Mouse (Mus musculus): ENCODE measurements at regions not wholly inside any gene's neighbourhood (a gene's known extent, or its start where the extent isn't known, plus 50 kb on each side); places are given as distances from the start of the nearest gene placed in this dataset.
"Not testable (repeated sequence)": the region's sequence is repeated elsewhere in the genome, so short reads cannot be mapped to it uniquely, and the experiment has no call there.

- intact Hi-C loops (cut with DNase I) = no loop called here
- no peak for DNase-seq (ENCODE audit: low spot score in 2 of 2)
Measured at GRCm38 (mm10) chr15:93096335-93096734, 178.6 kb downstream of the Gxylt1 start.

- no peak for DNase-seq (ENCODE audit: low spot score in 2 of 2)
- intact Hi-C loops (cut with DNase I) = no loop called here
Measured at GRCm38 (mm10) chr15:93095224-93095623, 179.8 kb downstream of the Gxylt1 start.

GRCm38 (mm10) chr15:93094202-93095135 lies 180.5 kb downstream of the Gxylt1 start:
- DNase-seq (ENCODE audit: low spot score in 2 of 2) = no peak
- intact Hi-C loops (cut with DNase I) = no loop called here

GRCm38 (mm10) chr15:93091396-93091795 lies 183.6 kb downstream of the Gxylt1 start:
- DNase-seq (ENCODE audit: low spot score in 2 of 2) = no peak
- intact Hi-C loops (cut with DNase I) = no loop called here

GRCm38 (mm10) chr15:93089347-93089746 lies 185.6 kb downstream of the Gxylt1 start:
- intact Hi-C loops (cut with DNase I) = loop anchor here (5.0 kb wide), 1 partner anchor 128 kb away; no protein-coding TSS in a partner anchor
- peak; percentile 54 to 65 for DNase-seq (ENCODE audit: low spot score in 2 of 2)

GRCm38 (mm10) chr15:93084967-93085617 lies 189.9 kb downstream of the Gxylt1 start:
- intact Hi-C loops (cut with DNase I) = loop anchor here (5.0 kb wide), 1 partner anchor 132 kb away; no protein-coding TSS in a partner anchor
- peak; percentile 28 to 49 for DNase-seq (ENCODE audit: low spot score in 2 of 2)

GRCm38 (mm10) chr15:93074070-93074469 lies 200.9 kb downstream of the Gxylt1 start:
- intact Hi-C loops (cut with DNase I) = no loop called here
- no peak for DNase-seq (ENCODE audit: low spot score in 2 of 2)

- no peak for DNase-seq (ENCODE audit: low spot score in 2 of 2)
- intact Hi-C loops (cut with DNase I) = no loop called here
Measured at GRCm38 (mm10) chr15:93062213-93063131, 212.5 kb downstream of the Gxylt1 start.

GRCm38 (mm10) chr15:93053471-93053870 lies 221.5 kb downstream of the Gxylt1 start:
- intact Hi-C loops (cut with DNase I) = no loop called here
- DNase-seq (ENCODE audit: low spot score in 2 of 2) = no peak

- DNase-seq (ENCODE audit: low spot score in 2 of 2) = no peak
- intact Hi-C loops (cut with DNase I) = no loop called here
Measured at GRCm38 (mm10) chr15:93027185-93027584, 247.8 kb downstream of the Gxylt1 start.

- intact Hi-C loops (cut with DNase I) = no loop called here
- no peak for DNase-seq (ENCODE audit: low spot score in 2 of 2)
Measured at GRCm38 (mm10) chr15:93026456-93027078, 248.4 kb downstream of the Gxylt1 start.

GRCm38 (mm10) chr15:93025791-93026190 lies 249.2 kb downstream of the Gxylt1 start:
- DNase-seq (ENCODE audit: low spot score in 2 of 2) = no peak
- intact Hi-C loops (cut with DNase I) = no loop called here

GRCm38 (mm10) chr15:93024171-93024570 lies 250.8 kb downstream of the Gxylt1 start:
- intact Hi-C loops (cut with DNase I) = no loop called here
- DNase-seq (ENCODE audit: low spot score in 2 of 2) = no peak

GRCm38 (mm10) chr15:93011166-93011565 lies 263.8 kb downstream of the Gxylt1 start:
- DNase-seq (ENCODE audit: low spot score in 2 of 2) = peak in 1 of 2 experiments; percentile 53
- intact Hi-C loops (cut with DNase I) = no loop called here

- intact Hi-C loops (cut with DNase I) = no loop called here
Measured at GRCm38 (mm10) chr15:93010629-93011028, 264.4 kb downstream of the Gxylt1 start.

GRCm38 (mm10) chr15:93005751-93006231 lies 269.2 kb downstream of the Gxylt1 start:
- no peak for DNase-seq (ENCODE audit: low spot score in 2 of 2)
- intact Hi-C loops (cut with DNase I) = no loop called here

More at GRCm38 (mm10) chr15:93010629-93011028, 264.4 kb downstream of the Gxylt1 start:
- DNase-seq (ENCODE audit: low spot score in 2 of 2) = no peak

- intact Hi-C loops (cut with DNase I); DNase-seq (ENCODE audit: low spot score in 2 of 2): not testable (repeated sequence)
Measured at GRCm38 (mm10) chr15:93005186-93005585, 269.8 kb downstream of the Gxylt1 start.

- intact Hi-C loops (cut with DNase I) = no loop called here
- DNase-seq (ENCODE audit: low spot score in 2 of 2) = no peak
Measured at GRCm38 (mm10) chr15:93004551-93004950, 270.4 kb downstream of the Gxylt1 start.

- no peak for DNase-seq (ENCODE audit: low spot score in 2 of 2)
- intact Hi-C loops (cut with DNase I) = no loop called here
Measured at GRCm38 (mm10) chr15:93003233-93003632, 271.7 kb downstream of the Gxylt1 start.

Measured in left cerebral cortex, postnatal 14 days (tissue).